ENCODE assay signal across 8 mouse cellular contexts in genomic region chr4:123104651-123105450, GRCm38 (mm10). TPM values are rescaled to one million over a fixed set of nuclear protein-coding genes. Genes with fewer than 3 reads are reported as not detected.
A peak's percentile ranks its signal among the peaks of the same experiment; 100 is the strongest.
DNase-seq lines count a peak whose midpoint lies in the region; ATAC-seq and TF ChIP-seq lines count a peak whose summit lies in the region.

Gene Bmp8b, plus strand, starts transcription at chr4:123105165.

- peak within 1 kb of the TSS; percentile 48 for H3K4me2 ChIP-seq in intestine, embryonic 14.5 days (ENCODE audit: low read length)

- H3K27me3 ChIP-seq in intestine, embryonic 14.5 days (replicated peaks; ENCODE audit: control insufficient read depth, insufficient read depth, low read length): peaks cover 35% of the 10 kb centered on the region
- H3K27me3 ChIP-seq in cerebellum, adult 2 months (ENCODE audit: control insufficient read depth, insufficient read depth, low read length): no peaks in the 10 kb centered on the region; the same call in 1 of the 2 replicates

- ATAC-seq in intestine, embryonic 14.5 days (replicated peaks; ENCODE audit: low FRiP score, low TSS enrichment, low read depth): peak; percentile 66; the same call in 1 of the 2 replicates

- peak within 1 kb of the TSS; percentile 20 for H3K4me3 ChIP-seq in intestine, embryonic 14.5 days (ENCODE audit: low read depth, low read length)
- H3K4me3 ChIP-seq in cerebellum, adult 2 months (replicated peaks; ENCODE audit: insufficient read depth, low read depth, low read length): no peak within 1 kb of the TSS

- no peaks in the 10 kb centered on the region for H3K36me3 ChIP-seq in intestine, embryonic 14.5 days (ENCODE audit: control insufficient read depth, insufficient read depth, low read length)

- no peaks in the 10 kb centered on the region for H3K9me3 ChIP-seq in intestine, embryonic 14.5 days (ENCODE audit: control insufficient read depth, low read length)

- H3K27ac ChIP-seq in intestine, embryonic 14.5 days (ENCODE audit: low read depth): no peak within 1 kb of the TSS
- no peak within 1 kb of the TSS for H3K27ac ChIP-seq in cerebellum, adult 2 months (ENCODE audit: insufficient read depth, low read length)

- TF ChIP-seq POLR2A in cerebellum, adult 2 months (IDR thresholded peaks at IDR 0.05; ENCODE audit: borderline replicate concordance, insufficient read depth, low read length): no peak

- H3K4me1 ChIP-seq in intestine, embryonic 14.5 days (replicated peaks; ENCODE audit: control insufficient read depth, insufficient read depth, low read length): peaks cover 7% of the 10 kb centered on the region; the same call in 1 of the 2 replicates
- no peaks in the 10 kb centered on the region for H3K4me1 ChIP-seq in cerebellum, adult 2 months (ENCODE audit: control insufficient read depth, insufficient read depth, low read length)

- no peak for TF ChIP-seq CTCF in cerebellum, adult 2 months (IDR thresholded peaks at IDR 0.05; ENCODE audit: borderline replicate concordance, insufficient read depth, low read depth, low read length)

- 6% methylated on average over 75 of the region's 75 CpGs for WGBS in intestine, embryonic 14.5 days
- 3% methylated on average over 75 of the region's 75 CpGs for WGBS in cerebellum, adult 2 months

- peak; percentile 44 for DNase-seq in urinary bladder, postnatal 25 days (ENCODE audit: low spot score)
- DNase-seq in urinary bladder, postnatal 10 days (ENCODE audit: low spot score): no peak
- peak; percentile 68 for DNase-seq in intestine, embryonic 14.5 days (ENCODE audit: low spot score)
- DNase-seq in lung, adult 18-20 months: peak; percentile 29 to 56
- peak; percentile 26 for DNase-seq in retina, embryonic 14.5 days (ENCODE audit: low spot score)
- no peak for DNase-seq in cerebellum, adult 2 months
- no peak for DNase-seq in left cerebral cortex, adult 9 months (ENCODE audit: low spot score in 2 of 2)
- DNase-seq in cerebellum, postnatal 4 days (ENCODE audit: low spot score in 2 of 2): no peak

- H3K9ac ChIP-seq in intestine, embryonic 14.5 days (ENCODE audit: low read length): no peak within 1 kb of the TSS

RNA-seq across cellular contexts. Expression of gene Bmp8b, which starts in this region (rescaled TPM):
- polyA plus RNA-seq in intestine, embryonic 14.5 days (2014; fragmentation: Nextera tagmentation; extraction: Ambion mirVana): 0.35 and 0.63 TPM in 2 replicates
- 0.10 and 0.24 TPM in 2 replicates for polyA plus RNA-seq in cerebellum, adult 2 months (2012; rRNA removed)

Comparison
In these comparisons a context has a peak if more than half of its experiments do, and no peak if none do; other contexts are left out.
1. DNase-seq: peak in urinary bladder, postnatal 25 days (single experiment), lung, adult 18-20 months (2 of 2) and retina, embryonic 14.5 days (single experiment); none in urinary bladder, postnatal 10 days (single experiment), cerebellum, adult 2 months (0 of 2), left cerebral cortex, adult 9 months (0 of 2) and cerebellum, postnatal 4 days (0 of 2).
2. Peak in DNase-seq, ATAC-seq, H3K4me3 ChIP-seq and H3K4me2 ChIP-seq in intestine, embryonic 14.5 days; RNA of the gene not detected or under 1 TPM.